Mouse (Mus musculus) MEL (cell line): ENCODE measurements around the gene Rpl18.

ENCODE experiments used
- CHD1 ChIP-seq: IDR thresholded peaks from 2 replicates; pipeline ENCODE4 v1.6.1; 2012; ENCODE audit warnings: low read depth, mild to moderate bottlenecking, inconsistent platforms, low read length, improper control_type of control experiment
- CTCF ChIP-seq, 3 experiments: IDR thresholded peaks in 2 of 3; conservative IDR thresholded peaks in 1 of 3; 2 replicates each; pipeline ENCODE4 v1.5.1; 2011 to 2012; ENCODE audit warnings: low read length in 3 of 3, low read depth in 2 of 3, mild to moderate bottlenecking in 2 of 3, improper control_type of control experiment in 1 of 3, inconsistent platforms in 1 of 3, mixed read lengths in 1 of 3, moderate library complexity in 1 of 3; ENCODE audit not compliant: control insufficient read depth in 1 of 3, insufficient read depth in 1 of 3, poor library complexity in 1 of 3, severe bottlenecking in 1 of 3
- EP300 ChIP-seq, 2 experiments: IDR thresholded peaks; 2 replicates each; pipeline ENCODE4 v1.6.1; 2011; ENCODE audit warnings: improper control_type of control experiment in 2 of 2, low read length in 2 of 2, low read depth in 1 of 2, mild to moderate bottlenecking in 1 of 2
- GATA1 ChIP-seq: IDR thresholded peaks from 2 replicates; pipeline ENCODE4 v1.6.1; 2011; ENCODE audit warnings: low read depth, low read length, improper control_type of control experiment
- KAT2A ChIP-seq: conservative IDR thresholded peaks from 2 replicates; pipeline ENCODE4 v1.6.1; 2012; ENCODE audit warnings: low read depth, low read length, improper control_type of control experiment, inconsistent platforms
- MAX ChIP-seq: IDR thresholded peaks from 2 replicates; pipeline ENCODE4 v1.6.1; 2011; ENCODE audit warnings: low read length, improper control_type of control experiment
- POLR2A ChIP-seq, 2 experiments: IDR thresholded peaks; 2 replicates each; pipeline ENCODE4 v1.6.1; 2011 to 2012; ENCODE audit warnings: low read length in 2 of 2, mild to moderate bottlenecking in 2 of 2, control low read depth in 1 of 2, improper control_type of control experiment in 1 of 2, low read depth in 1 of 2, moderate library complexity in 1 of 2; ENCODE audit not compliant: control insufficient read depth in 1 of 2, insufficient read depth in 1 of 2, poor library complexity in 1 of 2
- POLR2AphosphoS5 ChIP-seq: IDR thresholded peaks from 2 replicates; pipeline ENCODE4 v1.6.1; 2012; ENCODE audit warnings: low read depth, borderline replicate concordance, mild to moderate bottlenecking, inconsistent platforms, low read length, moderate library complexity, mixed read lengths
- RCOR1 ChIP-seq: IDR thresholded peaks from 2 replicates; pipeline ENCODE4 v1.6.1; 2012; ENCODE audit warnings: low read depth, mild to moderate bottlenecking, inconsistent platforms, low read length, improper control_type of control experiment
- SIN3A ChIP-seq: IDR thresholded peaks from 2 replicates; pipeline ENCODE4 v1.6.1; 2012; ENCODE audit warnings: low read length, improper control_type of control experiment, inconsistent platforms
- TAL1 ChIP-seq: IDR thresholded peaks from 2 replicates; pipeline ENCODE4 v1.6.1; 2012; ENCODE audit warnings: mild to moderate bottlenecking, inconsistent platforms, low read length, moderate library complexity, mixed read lengths
- TBP ChIP-seq: IDR thresholded peaks from 2 replicates; pipeline ENCODE4 v1.8.0; 2011; ENCODE audit warnings: low read depth, low read length, improper control_type of control experiment
- ZC3H11A ChIP-seq: IDR thresholded peaks from 2 replicates; pipeline ENCODE4 v1.6.1; 2012; ENCODE audit warnings: low read depth, mild to moderate bottlenecking, inconsistent platforms, low read length, improper control_type of control experiment
- ZNF384 ChIP-seq: IDR thresholded peaks from 2 replicates; pipeline ENCODE4 v1.6.1; 2012; ENCODE audit warnings: low read depth, mild to moderate bottlenecking, inconsistent platforms, low read length, improper control_type of control experiment

DNA sequence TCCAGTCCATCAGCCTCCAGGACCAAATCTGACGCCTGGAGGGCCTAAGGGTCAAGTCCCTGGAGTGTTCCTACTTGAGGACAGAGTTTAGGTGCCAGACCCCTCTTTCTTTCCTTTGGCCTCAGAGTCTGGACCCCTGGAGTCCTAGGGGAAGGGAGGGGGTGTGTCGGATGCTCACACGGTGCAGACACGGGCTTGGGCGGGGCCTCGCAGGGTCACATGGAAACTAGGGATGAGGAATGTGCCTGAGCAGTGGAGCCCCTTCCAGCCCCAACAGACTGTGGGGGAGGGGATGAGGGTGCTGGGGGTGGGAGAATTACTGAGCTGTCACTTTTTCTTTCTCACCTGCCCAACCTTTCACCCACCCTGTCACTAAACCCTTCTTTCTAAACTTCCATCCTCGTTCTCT is 9.4 kb upstream of the Rpl18 start:
- TF ChIP-seq TAL1 = no peak
- no peak; a peak in 1 of 4 replicates for TF ChIP-seq POLR2A (IDR thresholded peaks at IDR 0.05; ENCODE audit: control insufficient read depth in 1 of 2, insufficient read depth in 1 of 2, low read depth in 1 of 2, low read length in 2 of 2, poor library complexity in 1 of 2)
- no peak for TF ChIP-seq KAT2A
- TF ChIP-seq GATA1 = no peak
- TF ChIP-seq ZC3H11A = no peak
- no peak for TF ChIP-seq CTCF (IDR thresholded peaks at IDR 0.05 in 2 of 3, conservative IDR thresholded peaks at IDR 0.05 in 1 of 3; ENCODE audit: control insufficient read depth in 1 of 3, insufficient read depth in 1 of 3, low read depth in 2 of 3, low read length in 3 of 3, poor library complexity in 1 of 3, severe bottlenecking in 1 of 3)
- 0 out of 4 replicates have a peak, but pooled peaks of 1 of the 2 experiments have one; percentile 10 for TF ChIP-seq EP300 (IDR thresholded peaks at IDR 0.05; ENCODE audit: low read depth in 1 of 2, low read length in 2 of 2)
- no peak for TF ChIP-seq POLR2AphosphoS5
- TF ChIP-seq ZNF384 = no peak
- TF ChIP-seq TBP = no peak
- TF ChIP-seq SIN3A = no peak; the same call in none of the 2 replicates
- no peak for TF ChIP-seq CHD1
- TF ChIP-seq MAX = no peak
- TF ChIP-seq RCOR1 = no peak
